ENCODE assay signal across 16 mouse cellular contexts in genomic region chr10:96047960-96048536, GRCm38 (mm10).
A peak's percentile ranks its signal among the peaks of the same experiment; 100 is the strongest.
DNase-seq lines count a peak whose midpoint lies in the region; ATAC-seq and TF ChIP-seq lines count a peak whose summit lies in the region.
"Had no signal": no experiment of that assay in that cellular context is flagged by ENCODE, and none has a peak within 500 bp of the region (broad histone marks: within the 10 kb centered on the region; RNA-seq: fewer than 3 reads in every experiment).

No protein-coding gene starts in this region.

- H3K4me1 ChIP-seq in heart, embryonic 13.5 days: peaks cover 26% of the 10 kb centered on the region
- H3K4me1 ChIP-seq in kidney, embryonic 16.5 days (ENCODE audit: insufficient read depth, low read length): peaks cover 6% of the 10 kb centered on the region; the same call in 1 of the 2 replicates
- no peaks in the 10 kb centered on the region for H3K4me1 ChIP-seq in kidney, adult 2 months (ENCODE audit: control insufficient read depth, insufficient read depth, low read length)
- H3K4me1 ChIP-seq: forebrain, embryonic 15.5 days; neural tube, embryonic 13.5 days had no signal

- TF ChIP-seq POLR2A in kidney, adult 2 months (IDR thresholded peaks at IDR 0.05; ENCODE audit: low read depth, low read length): no peak

- intact Hi-C loops in heart, postnatal 14 days (cut with DNase I): no loop called here

- no peak for TF ChIP-seq CTCF in kidney, adult 2 months (conservative IDR thresholded peaks at IDR 0.05; ENCODE audit: insufficient read depth, insufficient read length, low read depth, low read length)

- DNase-seq in heart, postnatal 14 days: no peak
- DNase-seq in kidney, adult 2 months: no peak
- DNase-seq in 416B (ENCODE audit: low read depth): peak; percentile 51
- DNase-seq in embryo, embryonic 9.5 days (ENCODE audit: extremely low spot score): peak; percentile 34
- no peak for DNase-seq in gastrocnemius, postnatal 10 days
- no peak for DNase-seq in right cerebral cortex, postnatal 25 days
- DNase-seq: cerebellum, postnatal 25 days; kidney, postnatal 4 days; lung, adult 2 months; thymus, adult 2 months had no signal

- peaks cover 12% of the 10 kb centered on the region for H3K36me3 ChIP-seq in heart, embryonic 13.5 days
- no peaks in the 10 kb centered on the region for H3K36me3 ChIP-seq in kidney, embryonic 16.5 days (ENCODE audit: insufficient read depth, low read length)
- H3K36me3 ChIP-seq in kidney, adult 2 months (ENCODE audit: control insufficient read depth, insufficient read depth, low read length): no peaks in the 10 kb centered on the region; the same call in 1 of the 2 replicates
- H3K36me3 ChIP-seq: forebrain, embryonic 15.5 days had no signal

- WGBS in heart, embryonic 13.5 days: 8% methylated on average over 9 of the region's 9 CpGs
- WGBS in kidney, embryonic 16.5 days: 14% methylated on average over 9 of the region's 9 CpGs
- 40% methylated on average over 9 of the region's 9 CpGs for WGBS in kidney, adult 2 months

- H3K9me3 ChIP-seq in heart, embryonic 13.5 days: no peaks in the 10 kb centered on the region
- no peaks in the 10 kb centered on the region for H3K9me3 ChIP-seq in kidney, embryonic 16.5 days (ENCODE audit: low read length)
- H3K9me3 ChIP-seq: embryonic facial prominence, embryonic 15.5 days; forebrain, embryonic 15.5 days; neural tube, embryonic 13.5 days had no signal

- no peak overlapping the region for H3K9ac ChIP-seq in heart, embryonic 13.5 days
- no peak overlapping the region for H3K9ac ChIP-seq in kidney, embryonic 16.5 days (replicated peaks; ENCODE audit: low read length)
- H3K9ac ChIP-seq: embryonic facial prominence, embryonic 15.5 days; forebrain, embryonic 15.5 days; neural tube, embryonic 13.5 days had no signal

- ATAC-seq in heart, embryonic 13.5 days (ENCODE audit: extremely low read depth, insufficient number of reproducible peaks, low FRiP score, low TSS enrichment): no peak
- peak; percentile 61; the same call in 1 of the 2 replicates for ATAC-seq in kidney, embryonic 16.5 days (ENCODE audit: low FRiP score, low TSS enrichment)
- ATAC-seq: forebrain, embryonic 15.5 days had no signal

- no peaks in the 10 kb centered on the region for H3K27me3 ChIP-seq in heart, embryonic 13.5 days (replicated peaks)
- H3K27me3 ChIP-seq in kidney, embryonic 16.5 days (ENCODE audit: insufficient read depth, low read length): no peaks in the 10 kb centered on the region
- H3K27me3 ChIP-seq in kidney, adult 2 months (replicated peaks; ENCODE audit: control insufficient read depth, insufficient read depth, low read length): no peaks in the 10 kb centered on the region
- H3K27me3 ChIP-seq: embryonic facial prominence, embryonic 15.5 days; forebrain, embryonic 15.5 days; neural tube, embryonic 13.5 days had no signal

- peak overlapping the region; percentile 51 for H3K4me2 ChIP-seq in heart, embryonic 13.5 days
- no peak overlapping the region for H3K4me2 ChIP-seq in kidney, embryonic 16.5 days (replicated peaks; ENCODE audit: low read depth, low read length)
- H3K4me2 ChIP-seq: embryonic facial prominence, embryonic 15.5 days; forebrain, embryonic 15.5 days; neural tube, embryonic 13.5 days had no signal

- H3K4me3 ChIP-seq in heart, embryonic 13.5 days: no peak overlapping the region
- H3K4me3 ChIP-seq in kidney, embryonic 16.5 days (ENCODE audit: low read length): no peak overlapping the region
- no peak overlapping the region for H3K4me3 ChIP-seq in kidney, adult 2 months (ENCODE audit: insufficient read depth, low read depth, low read length)
- H3K4me3 ChIP-seq: embryonic facial prominence, embryonic 15.5 days; forebrain, embryonic 15.5 days; neural tube, embryonic 13.5 days had no signal

- H3K27ac ChIP-seq in heart, embryonic 13.5 days (replicated peaks): peak overlapping the region; percentile 84
- H3K27ac ChIP-seq in kidney, embryonic 16.5 days (ENCODE audit: low read length): no peak overlapping the region
- no peak overlapping the region for H3K27ac ChIP-seq in kidney, adult 2 months (ENCODE audit: insufficient read depth, low read depth, low read length)
- H3K27ac ChIP-seq: embryonic facial prominence, embryonic 15.5 days; forebrain, embryonic 15.5 days; macrophage; neural tube, embryonic 13.5 days had no signal

Comparison
In these comparisons a context has a peak if more than half of its experiments do, and no peak if none do; other contexts are left out.
1. DNase-seq: peak in 416B (single experiment) and embryo, embryonic 9.5 days (single experiment); none in heart, postnatal 14 days (0 of 2), kidney, adult 2 months (single experiment), gastrocnemius, postnatal 10 days (single experiment) and right cerebral cortex, postnatal 25 days (single experiment).